Mouse (Mus musculus): ENCODE results near the gene Kynu. TPM values are rescaled to one million over a fixed set of nuclear protein-coding genes. Genes with fewer than 3 reads are reported as not detected.

Gene Kynu
- not detected for polyA plus RNA-seq (2012; fragmentation: generic; extraction: Trizol)

DNA sequence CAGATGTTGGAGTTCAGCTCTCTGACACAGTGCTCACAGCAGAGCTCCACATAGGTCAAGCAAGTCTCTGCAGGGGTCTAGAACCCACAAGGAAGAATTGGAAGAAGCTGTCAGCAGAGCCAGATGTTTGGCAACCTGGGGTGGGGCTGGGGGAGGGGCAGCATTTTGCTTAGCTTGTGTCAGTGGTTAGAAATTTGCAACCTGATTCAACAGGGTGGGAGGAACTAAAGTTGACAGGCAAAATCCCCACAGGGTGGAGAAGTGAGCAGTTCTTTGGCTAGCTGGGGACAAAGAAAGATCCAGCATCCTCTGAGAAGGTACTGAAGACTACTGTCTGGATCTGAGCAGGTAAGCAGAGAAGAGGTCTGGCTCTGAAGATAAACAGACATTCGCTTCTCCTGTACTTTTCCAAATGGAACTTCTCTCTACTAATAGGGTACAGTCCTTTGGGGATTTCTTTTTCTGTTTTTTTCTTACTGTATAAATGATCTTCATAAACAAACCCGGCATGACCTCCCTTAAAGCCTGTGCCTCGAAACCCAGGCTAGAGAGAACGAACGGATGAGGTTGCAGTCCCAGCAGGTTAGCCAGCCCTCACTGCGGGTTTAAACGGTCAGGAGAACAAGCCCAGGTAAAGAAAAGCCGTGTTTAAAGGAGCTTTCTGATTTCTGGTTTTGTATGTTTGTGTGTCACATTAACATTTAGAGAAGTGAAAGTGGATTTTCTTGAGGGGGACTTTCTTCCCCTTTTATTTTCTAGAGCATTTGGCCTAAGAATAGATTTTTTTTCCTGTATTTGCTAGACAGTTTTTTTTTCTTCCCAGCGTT lies at the start of gene Kynu:
Kynu (plus strand) TSS at position 268 of the 827 bp plus-strand sequence.
- H3K27me3 ChIP-seq (ENCODE audit: control insufficient read depth, insufficient read depth, insufficient read length) = no peaks in the 10 kb centered on the region
- no peaks in the 10 kb centered on the region for H3K79me2 ChIP-seq (ENCODE audit: control insufficient read depth, insufficient read depth)
- TF ChIP-seq POLR2AphosphoS2 (IDR thresholded peaks at IDR 0.05; ENCODE audit: insufficient read length, low read depth) (no peak), POLR2A (IDR thresholded peaks at IDR 0.05; ENCODE audit: insufficient read length, low read depth) (no peak), REST (IDR thresholded peaks at IDR 0.05; ENCODE audit: insufficient read depth, insufficient read length) (no peak)
- H3ac ChIP-seq (ENCODE audit: control insufficient read depth, insufficient read length) = no peak within 1 kb of the TSS
- H3K4me3 ChIP-seq = no peak within 1 kb of the TSS
- H3K36me3 ChIP-seq (ENCODE audit: control insufficient read depth, insufficient read depth) = no peaks in the 10 kb centered on the region
- no peak within 1 kb of the TSS for H3K4me2 ChIP-seq (ENCODE audit: low read depth)

DNA sequence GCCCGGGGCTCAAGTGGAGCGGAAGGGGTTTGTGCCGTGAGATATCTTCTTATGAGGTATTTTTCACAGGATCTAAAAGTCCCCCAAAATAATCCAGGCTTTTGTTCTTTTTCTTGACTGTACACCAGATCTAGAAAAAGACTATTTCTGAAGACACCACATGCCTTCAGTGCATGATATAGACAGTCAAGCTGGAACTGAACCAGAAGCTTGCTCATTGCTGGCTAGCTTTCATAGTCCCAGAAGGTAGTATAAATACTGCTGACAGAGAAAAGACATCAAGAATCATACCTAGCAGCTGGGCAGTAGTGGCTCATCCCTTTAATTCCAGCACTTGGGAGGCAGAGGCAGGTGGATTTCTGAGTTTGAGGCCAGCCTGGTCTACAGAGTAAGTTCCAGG lies 48.9 kb upstream of the Kynu start:
- Histone ChIP-seq H3K79me2 (ENCODE audit: control insufficient read depth, insufficient read depth) (no peaks in the 10 kb centered on the region), H3K36me3 (ENCODE audit: control insufficient read depth, insufficient read depth) (no peaks in the 10 kb centered on the region), H3K27me3 (ENCODE audit: control insufficient read depth, insufficient read depth, insufficient read length) (no peaks in the 10 kb centered on the region), H3K4me3 (no peak overlapping the region), H3ac (ENCODE audit: control insufficient read depth, insufficient read length) (no peak overlapping the region), H3K4me2 (ENCODE audit: low read depth) (no peak overlapping the region)
- TF ChIP-seq MAX (IDR thresholded peaks at IDR 0.05; ENCODE audit: low read depth) (no peak), REST (IDR thresholded peaks at IDR 0.05; ENCODE audit: insufficient read depth, insufficient read length) (no peak), USF1 (IDR thresholded peaks at IDR 0.05; ENCODE audit: low read depth) (no peak), CEBPB (IDR thresholded peaks at IDR 0.05; ENCODE audit: insufficient read depth, poor library complexity, severe bottlenecking) (no peak), POLR2AphosphoS2 (IDR thresholded peaks at IDR 0.05; ENCODE audit: insufficient read length, low read depth) (no peak), MYOD1 (IDR thresholded peaks at IDR 0.05; ENCODE audit: control insufficient read depth in 1 of 3, insufficient read length in 2 of 3, low read depth in 2 of 3) (no peak), TCF12 (IDR thresholded peaks at IDR 0.05; ENCODE audit: insufficient read depth, poor library complexity, severe bottlenecking) (no peak), MYOG (IDR thresholded peaks at IDR 0.05; ENCODE audit: control insufficient read depth in 1 of 3, insufficient read depth in 1 of 3, insufficient read length in 2 of 3, low read depth in 2 of 3) (no peak), POLR2A (IDR thresholded peaks at IDR 0.05; ENCODE audit: insufficient read length, low read depth) (no peak), TCF3 (IDR thresholded peaks at IDR 0.05; ENCODE audit: insufficient read length, low read depth) (no peak), SRF (IDR thresholded peaks at IDR 0.05; ENCODE audit: control insufficient read depth, insufficient read length, low read depth) (no peak)

DNA sequence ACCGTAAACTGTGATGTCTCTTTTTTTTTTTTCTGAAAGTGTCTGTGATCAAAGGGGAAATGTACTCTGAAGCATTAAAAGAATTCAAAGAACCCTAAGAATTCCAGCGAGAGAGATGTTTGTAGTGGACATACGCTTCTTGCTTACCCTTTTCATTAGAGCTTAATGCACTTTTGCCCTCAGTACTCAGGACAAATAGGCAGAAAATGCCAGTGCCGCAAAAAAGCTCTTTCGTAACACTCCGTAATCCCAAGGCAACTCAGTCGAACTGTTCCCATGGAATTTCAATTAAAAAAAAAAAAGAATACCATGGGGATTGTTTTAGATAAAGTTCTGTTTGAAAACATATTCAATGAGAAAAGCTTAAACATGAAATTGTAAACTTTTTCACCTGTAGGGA lies 41.3 kb upstream of the Kynu start:
- H3K4me2 ChIP-seq (ENCODE audit: low read depth) = no peak overlapping the region
- H3ac ChIP-seq (ENCODE audit: control insufficient read depth, insufficient read length) = no peak overlapping the region
- no peaks in the 10 kb centered on the region for H3K36me3 ChIP-seq (ENCODE audit: control insufficient read depth, insufficient read depth)
- no peak overlapping the region for H3K4me3 ChIP-seq
- H3K27me3 ChIP-seq (ENCODE audit: control insufficient read depth, insufficient read depth, insufficient read length) = no peaks in the 10 kb centered on the region
- no peak for TF ChIP-seq CEBPB (IDR thresholded peaks at IDR 0.05; ENCODE audit: insufficient read depth, poor library complexity, severe bottlenecking)
- TF ChIP-seq POLR2AphosphoS2 (IDR thresholded peaks at IDR 0.05; ENCODE audit: insufficient read length, low read depth) = no peak
- no peak for TF ChIP-seq REST (IDR thresholded peaks at IDR 0.05; ENCODE audit: insufficient read depth, insufficient read length)
- TF ChIP-seq MYOD1 (IDR thresholded peaks at IDR 0.05; ENCODE audit: control insufficient read depth in 1 of 3, insufficient read length in 2 of 3, low read depth in 2 of 3) = no peak
- H3K79me2 ChIP-seq (ENCODE audit: control insufficient read depth, insufficient read depth) = no peaks in the 10 kb centered on the region

DNA sequence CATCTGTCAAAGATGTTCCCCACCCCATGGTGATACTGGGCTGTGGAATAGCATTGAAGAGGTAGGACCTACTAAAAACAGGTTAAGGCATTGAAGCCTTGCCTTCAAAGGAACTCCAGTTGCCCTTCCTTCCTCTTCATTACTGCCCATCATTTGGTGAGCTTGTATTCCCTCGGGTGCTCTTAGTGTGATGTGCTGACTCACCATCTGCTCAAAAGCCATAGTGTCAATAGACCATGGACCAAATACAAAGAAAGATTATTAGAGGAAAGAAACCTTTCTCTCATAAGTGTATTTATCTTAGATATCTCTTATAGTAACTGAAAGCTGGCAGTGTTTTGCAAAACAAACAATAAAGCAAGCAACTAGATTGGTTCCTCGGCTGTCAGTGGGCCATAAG lies 20.7 kb upstream of the Kynu start:
- H3K27me3 ChIP-seq (ENCODE audit: control insufficient read depth, insufficient read depth, insufficient read length) = no peaks in the 10 kb centered on the region
- no peak for TF ChIP-seq MYOG (IDR thresholded peaks at IDR 0.05; ENCODE audit: control insufficient read depth in 1 of 3, insufficient read depth in 1 of 3, insufficient read length in 2 of 3, low read depth in 2 of 3)
- TF ChIP-seq POLR2A (IDR thresholded peaks at IDR 0.05; ENCODE audit: insufficient read length, low read depth) = no peak
- TF ChIP-seq SRF (IDR thresholded peaks at IDR 0.05; ENCODE audit: control insufficient read depth, insufficient read length, low read depth) = no peak
- no peak for TF ChIP-seq E2F4 (IDR thresholded peaks at IDR 0.05; ENCODE audit: insufficient read depth)
- no peak for TF ChIP-seq POLR2AphosphoS2 (IDR thresholded peaks at IDR 0.05; ENCODE audit: insufficient read length, low read depth)
- no peak for TF ChIP-seq CEBPB (IDR thresholded peaks at IDR 0.05; ENCODE audit: insufficient read depth, poor library complexity, severe bottlenecking)
- TF ChIP-seq MYOD1 (IDR thresholded peaks at IDR 0.05; ENCODE audit: control insufficient read depth in 1 of 3, insufficient read length in 2 of 3, low read depth in 2 of 3) = no peak
- no peak for TF ChIP-seq TCF12 (IDR thresholded peaks at IDR 0.05; ENCODE audit: insufficient read depth, poor library complexity, severe bottlenecking)
- TF ChIP-seq TCF3 (IDR thresholded peaks at IDR 0.05; ENCODE audit: insufficient read length, low read depth) = no peak
- TF ChIP-seq REST (IDR thresholded peaks at IDR 0.05; ENCODE audit: insufficient read depth, insufficient read length) = no peak
- no peak for TF ChIP-seq USF1 (IDR thresholded peaks at IDR 0.05; ENCODE audit: low read depth)
- no peak for TF ChIP-seq MAX (IDR thresholded peaks at IDR 0.05; ENCODE audit: low read depth)
- H3ac ChIP-seq (ENCODE audit: control insufficient read depth, insufficient read length) = no peak overlapping the region
- H3K79me2 ChIP-seq (ENCODE audit: control insufficient read depth, insufficient read depth) = no peaks in the 10 kb centered on the region
- no peak overlapping the region for H3K4me3 ChIP-seq
- no peaks in the 10 kb centered on the region for H3K36me3 ChIP-seq (ENCODE audit: control insufficient read depth, insufficient read depth)
- H3K4me2 ChIP-seq (ENCODE audit: low read depth) = no peak overlapping the region

DNA sequence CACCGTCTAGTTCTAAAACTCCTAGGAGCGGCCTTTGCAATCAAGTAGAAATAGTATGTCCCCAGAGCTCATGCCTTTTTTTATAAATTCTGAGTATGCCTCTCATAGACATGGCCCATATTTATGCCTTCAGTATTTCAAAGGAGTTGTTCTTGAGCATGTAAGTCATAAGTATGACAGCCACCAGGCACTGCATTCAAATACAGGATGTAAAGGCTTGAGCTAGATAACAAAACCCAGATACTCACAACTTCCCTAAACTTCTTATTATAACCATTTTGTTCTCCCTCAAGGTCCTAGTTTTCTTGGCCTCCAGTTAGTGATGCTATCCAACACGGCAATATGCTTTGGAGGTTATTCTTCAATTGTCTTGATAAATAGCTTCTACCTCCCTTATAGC lies 12.5 kb upstream of the Kynu start:
- no peak for TF ChIP-seq USF1 (IDR thresholded peaks at IDR 0.05; ENCODE audit: low read depth)
- no peak for TF ChIP-seq CEBPB (IDR thresholded peaks at IDR 0.05; ENCODE audit: insufficient read depth, poor library complexity, severe bottlenecking)
- TF ChIP-seq REST (IDR thresholded peaks at IDR 0.05; ENCODE audit: insufficient read depth, insufficient read length) = no peak
- no peak for TF ChIP-seq MYOD1 (IDR thresholded peaks at IDR 0.05; ENCODE audit: control insufficient read depth in 1 of 3, insufficient read length in 2 of 3, low read depth in 2 of 3)
- no peak for TF ChIP-seq SRF (IDR thresholded peaks at IDR 0.05; ENCODE audit: control insufficient read depth, insufficient read length, low read depth)
- no peak for TF ChIP-seq POLR2A (IDR thresholded peaks at IDR 0.05; ENCODE audit: insufficient read length, low read depth)
- TF ChIP-seq TCF12 (IDR thresholded peaks at IDR 0.05; ENCODE audit: insufficient read depth, poor library complexity, severe bottlenecking) = no peak
- no peak for TF ChIP-seq TCF3 (IDR thresholded peaks at IDR 0.05; ENCODE audit: insufficient read length, low read depth)
- no peak for TF ChIP-seq E2F4 (IDR thresholded peaks at IDR 0.05; ENCODE audit: insufficient read depth)
- TF ChIP-seq MAX (IDR thresholded peaks at IDR 0.05; ENCODE audit: low read depth) = no peak
- no peak for TF ChIP-seq POLR2AphosphoS2 (IDR thresholded peaks at IDR 0.05; ENCODE audit: insufficient read length, low read depth)
- no peak for TF ChIP-seq MYOG (IDR thresholded peaks at IDR 0.05; ENCODE audit: control insufficient read depth in 1 of 3, insufficient read depth in 1 of 3, insufficient read length in 2 of 3, low read depth in 2 of 3)
- Histone ChIP-seq H3K4me2 (ENCODE audit: low read depth) (no peak overlapping the region), H3K27me3 (ENCODE audit: control insufficient read depth, insufficient read depth, insufficient read length) (no peaks in the 10 kb centered on the region)

More for the DNA sequence above, 12.5 kb upstream of the Kynu start:
- no peak overlapping the region for H3ac ChIP-seq (ENCODE audit: control insufficient read depth, insufficient read length)
- no peaks in the 10 kb centered on the region for H3K79me2 ChIP-seq (ENCODE audit: control insufficient read depth, insufficient read depth)
- H3K36me3 ChIP-seq (ENCODE audit: control insufficient read depth, insufficient read depth) = no peaks in the 10 kb centered on the region
- H3K4me3 ChIP-seq = no peak overlapping the region
